Mouse (Mus musculus): ENCODE measurements around the gene Slc25a43.

The Slc25a43 gene

GRCm38 (mm10) chrX:36823932-36824711 is 80.7 kb downstream of the Slc25a43 start:
- no peak for DNase-seq (ENCODE audit: low spot score in 2 of 2)

- DNase-seq (ENCODE audit: low spot score in 2 of 2): no peak
These were observed 81.6 kb downstream of the Slc25a43 start for GRCm38 (mm10) chrX:36825032-36825431.

Measured in frontal cortex, postnatal 14 days (tissue).